Mouse (Mus musculus): Measurements from ENCODE around the gene Ints3. TPM values are rescaled to one million over a fixed set of nuclear protein-coding genes. Genes with fewer than 3 reads are reported as not detected.

Ints3 gene
- polyA plus RNA-seq, 1 experiment from 2014 or later: 31.7 TPM

DNA sequence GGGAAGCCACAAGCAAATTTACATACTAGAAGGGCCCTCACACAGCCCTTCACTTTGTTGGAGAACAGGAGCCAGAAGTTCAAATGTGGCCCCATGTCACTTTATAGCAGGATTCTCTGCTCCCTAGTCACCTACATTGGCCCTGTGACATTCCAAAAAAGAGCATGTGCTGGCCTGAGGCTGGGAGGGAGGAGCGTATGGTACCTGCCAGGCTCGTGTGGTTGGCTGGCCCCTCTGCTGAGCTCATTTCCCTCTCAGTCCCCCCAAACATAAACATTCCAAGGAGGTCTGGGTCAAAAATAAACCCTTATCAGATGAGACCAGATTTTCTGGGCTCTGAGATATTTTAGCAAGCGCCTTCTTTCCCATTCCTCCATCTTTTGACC, 20.4 kb downstream of the Ints3 start:
- no peaks in the 10 kb centered on the region for H3K27me3 ChIP-seq (replicated peaks; ENCODE audit: control insufficient read depth, insufficient read depth, low read length)
- peaks cover 93% of the 10 kb centered on the region for H3K36me3 ChIP-seq (ENCODE audit: control insufficient read depth, insufficient read depth, low read length)
- no peaks in the 10 kb centered on the region for H3K9me3 ChIP-seq (ENCODE audit: control insufficient read depth, low read length)
- no peak overlapping the region for H3K4me2 ChIP-seq (ENCODE audit: low read length)
- H3K27ac ChIP-seq (ENCODE audit: low read depth): no peak overlapping the region
- no peaks in the 10 kb centered on the region for H3K4me1 ChIP-seq (replicated peaks; ENCODE audit: control insufficient read depth, insufficient read depth, low read length)
- peak; percentile 61 for ATAC-seq (replicated peaks; ENCODE audit: low FRiP score, low TSS enrichment, low read depth)
- no peak for DNase-seq (ENCODE audit: low spot score)
- no peak overlapping the region for H3K4me3 ChIP-seq (ENCODE audit: low read depth, low read length)
- 31% methylated on average over 3 of the region's 3 CpGs for WGBS
- no peak overlapping the region for H3K9ac ChIP-seq (ENCODE audit: low read length)

DNA sequence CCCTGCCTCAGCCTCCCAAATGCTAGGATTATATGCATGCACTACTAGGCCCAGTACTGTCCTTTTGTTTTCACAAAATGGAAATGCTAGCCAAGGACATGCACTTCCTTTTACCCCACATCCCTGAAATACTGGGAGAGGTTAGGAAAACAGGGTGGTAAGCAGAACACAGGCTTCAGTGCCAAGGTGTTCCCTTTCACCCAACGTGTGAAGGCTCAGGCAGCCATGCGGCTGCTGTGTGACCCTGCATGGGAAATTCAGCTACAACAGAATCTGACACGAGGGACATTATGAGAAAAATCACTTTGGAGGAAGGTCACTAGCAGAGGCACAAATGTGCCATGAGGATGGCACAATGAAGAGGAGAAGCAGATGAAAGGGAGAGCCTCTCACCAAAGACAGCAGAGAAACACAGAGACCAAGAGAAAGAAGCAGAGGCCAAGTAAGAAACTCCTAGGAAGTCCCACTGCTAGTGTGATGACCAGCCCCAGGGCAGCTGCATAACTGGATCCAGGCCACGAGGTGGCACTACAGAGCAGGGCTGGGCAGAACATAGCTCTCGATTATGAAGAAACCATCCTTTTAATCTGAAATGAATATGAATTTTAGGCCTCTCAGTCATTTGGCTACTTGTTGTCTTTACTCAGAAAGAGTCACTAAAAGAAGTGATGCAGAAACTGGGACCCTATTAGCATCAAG, 21.0 kb downstream of the Ints3 start:
- 45% methylated on average over 5 of the region's 5 CpGs for WGBS
- ATAC-seq (replicated peaks; ENCODE audit: low FRiP score, low TSS enrichment, low read depth): no peak
- peaks cover 93% of the 10 kb centered on the region for H3K36me3 ChIP-seq (ENCODE audit: control insufficient read depth, insufficient read depth, low read length)
- no peak overlapping the region for H3K4me2 ChIP-seq (ENCODE audit: low read length)
- H3K27me3 ChIP-seq (replicated peaks; ENCODE audit: control insufficient read depth, insufficient read depth, low read length): no peaks in the 10 kb centered on the region
- no peak overlapping the region for H3K9ac ChIP-seq (ENCODE audit: low read length)
- peak; percentile 85 for DNase-seq (ENCODE audit: low spot score)
- H3K27ac ChIP-seq (ENCODE audit: low read depth): no peak overlapping the region
- no peaks in the 10 kb centered on the region for H3K9me3 ChIP-seq (ENCODE audit: control insufficient read depth, low read length)
- H3K4me3 ChIP-seq (ENCODE audit: low read depth, low read length): no peak overlapping the region
- no peaks in the 10 kb centered on the region for H3K4me1 ChIP-seq (replicated peaks; ENCODE audit: control insufficient read depth, insufficient read depth, low read length)

DNA sequence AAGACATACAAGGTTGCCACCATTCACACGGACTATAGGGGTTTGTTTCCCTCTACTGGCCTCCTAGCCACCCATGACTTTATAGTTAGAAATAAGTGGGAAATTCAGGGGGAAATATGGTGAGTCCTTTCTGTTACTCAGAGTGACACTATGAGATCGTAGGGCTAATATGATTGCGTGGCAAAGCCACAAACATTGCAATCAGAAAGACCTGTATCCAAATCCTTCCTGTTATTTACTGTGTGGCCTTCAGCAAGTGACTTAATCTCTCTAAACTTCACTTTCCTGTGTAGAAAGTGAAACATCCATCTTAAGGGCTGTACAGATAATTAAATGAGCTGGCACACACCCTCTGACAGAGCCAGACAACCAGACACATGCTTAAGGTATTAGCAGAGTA, 24.7 kb downstream of the Ints3 start:
- H3K9ac ChIP-seq (ENCODE audit: low read length): no peak overlapping the region
- ATAC-seq (replicated peaks; ENCODE audit: low FRiP score, low TSS enrichment, low read depth) (no peak), DNase-seq (ENCODE audit: low spot score) (no peak)
- no peaks in the 10 kb centered on the region for H3K9me3 ChIP-seq (ENCODE audit: control insufficient read depth, low read length)
- no peaks in the 10 kb centered on the region for H3K4me1 ChIP-seq (replicated peaks; ENCODE audit: control insufficient read depth, insufficient read depth, low read length)
- H3K4me3 ChIP-seq (ENCODE audit: low read depth, low read length): no peak overlapping the region
- no peaks in the 10 kb centered on the region for H3K27me3 ChIP-seq (replicated peaks; ENCODE audit: control insufficient read depth, insufficient read depth, low read length)
- no peak overlapping the region for H3K27ac ChIP-seq (ENCODE audit: low read depth)
- WGBS: 93% methylated on average over 3 of the region's 3 CpGs
- H3K4me2 ChIP-seq (ENCODE audit: low read length): no peak overlapping the region
- peaks cover 94% of the 10 kb centered on the region for H3K36me3 ChIP-seq (ENCODE audit: control insufficient read depth, insufficient read depth, low read length)

DNA sequence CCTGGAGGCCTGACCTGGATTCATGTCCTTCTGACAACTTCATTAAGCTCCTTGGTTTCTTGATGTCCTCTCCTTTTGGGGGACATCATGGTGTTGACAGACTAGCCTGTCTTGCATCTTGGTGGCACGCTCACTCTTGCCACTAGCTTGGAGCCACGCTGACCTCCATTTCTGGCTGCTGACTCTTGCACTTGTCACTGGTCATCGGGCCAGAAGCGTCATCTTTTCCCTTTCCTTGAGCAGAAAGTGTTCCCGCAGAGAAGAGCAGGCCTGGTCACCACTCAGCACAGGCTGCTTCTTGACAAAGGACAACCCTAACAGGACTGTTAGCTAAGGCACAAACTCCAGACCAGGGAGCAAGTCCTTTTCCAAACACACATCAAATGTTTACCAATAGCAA, 27.0 kb downstream of the Ints3 start:
- Histone ChIP-seq H3K4me3 (ENCODE audit: low read depth, low read length) (no peak overlapping the region), H3K9ac (ENCODE audit: low read length) (no peak overlapping the region), H3K27ac (ENCODE audit: low read depth) (no peak overlapping the region), H3K36me3 (ENCODE audit: control insufficient read depth, insufficient read depth, low read length) (peaks cover 100% of the 10 kb centered on the region), H3K4me2 (ENCODE audit: low read length) (no peak overlapping the region), H3K27me3 (replicated peaks; ENCODE audit: control insufficient read depth, insufficient read depth, low read length) (no peaks in the 10 kb centered on the region), H3K9me3 (ENCODE audit: control insufficient read depth, low read length) (no peaks in the 10 kb centered on the region), H3K4me1 (replicated peaks; ENCODE audit: control insufficient read depth, insufficient read depth, low read length) (no peaks in the 10 kb centered on the region)
- WGBS: 96% methylated on average over 5 of the region's 5 CpGs
- DNase-seq (ENCODE audit: low spot score) (no peak), ATAC-seq (replicated peaks; ENCODE audit: low FRiP score, low TSS enrichment, low read depth) (no peak)

GRCm38 (mm10) chr3:90404609-90405008, 28.8 kb downstream of the Ints3 start:
- DNase-seq (ENCODE audit: low spot score) (no peak), ATAC-seq (replicated peaks; ENCODE audit: low FRiP score, low TSS enrichment, low read depth) (no peak)
- no peaks in the 10 kb centered on the region for H3K9me3 ChIP-seq (ENCODE audit: control insufficient read depth, low read length)
- H3K36me3 ChIP-seq (ENCODE audit: control insufficient read depth, insufficient read depth, low read length): peaks cover 100% of the 10 kb centered on the region
- H3K4me1 ChIP-seq (replicated peaks; ENCODE audit: control insufficient read depth, insufficient read depth, low read length): no peaks in the 10 kb centered on the region
- no peak overlapping the region for H3K4me2 ChIP-seq (ENCODE audit: low read length)
- H3K4me3 ChIP-seq (ENCODE audit: low read depth, low read length): no peak overlapping the region
- H3K9ac ChIP-seq (ENCODE audit: low read length): no peak overlapping the region
- H3K27me3 ChIP-seq (replicated peaks; ENCODE audit: control insufficient read depth, insufficient read depth, low read length): no peaks in the 10 kb centered on the region
- WGBS: 49% methylated on average over 4 of the region's 4 CpGs
- no peak overlapping the region for H3K27ac ChIP-seq (ENCODE audit: low read depth)

GRCm38 (mm10) chr3:90404121-90404520, 29.3 kb downstream of the Ints3 start:
- 77% methylated on average over 3 of the region's 3 CpGs for whole genome bisulfite sequencing
- ATAC-seq (replicated peaks; ENCODE audit: low FRiP score, low TSS enrichment, low read depth): no peak

GRCm38 (mm10) chr3:90400993-90401392, 32.4 kb downstream of the Ints3 start:
- Histone ChIP-seq H3K4me3 (ENCODE audit: low read depth, low read length) (no peak overlapping the region), H3K36me3 (ENCODE audit: control insufficient read depth, insufficient read depth, low read length) (peaks cover 97% of the 10 kb centered on the region), H3K9me3 (ENCODE audit: control insufficient read depth, low read length) (no peaks in the 10 kb centered on the region), H3K9ac (ENCODE audit: low read length) (no peak overlapping the region), H3K27ac (ENCODE audit: low read depth) (no peak overlapping the region), H3K4me2 (ENCODE audit: low read length) (no peak overlapping the region), H3K4me1 (replicated peaks; ENCODE audit: control insufficient read depth, insufficient read depth, low read length) (no peaks in the 10 kb centered on the region), H3K27me3 (replicated peaks; ENCODE audit: control insufficient read depth, insufficient read depth, low read length) (no peaks in the 10 kb centered on the region)
- 74% methylated on average over 4 of the region's 4 CpGs for WGBS
- ATAC-seq (replicated peaks; ENCODE audit: low FRiP score, low TSS enrichment, low read depth): no peak
- no peak for DNase-seq (ENCODE audit: low spot score)

More at GRCm38 (mm10) chr3:90404121-90404520, 29.3 kb downstream of the Ints3 start:
- no peak for DNase-seq (ENCODE audit: low spot score)
- Histone ChIP-seq H3K36me3 (ENCODE audit: control insufficient read depth, insufficient read depth, low read length) (peaks cover 100% of the 10 kb centered on the region), H3K9ac (ENCODE audit: low read length) (no peak overlapping the region), H3K9me3 (ENCODE audit: control insufficient read depth, low read length) (no peaks in the 10 kb centered on the region), H3K27me3 (replicated peaks; ENCODE audit: control insufficient read depth, insufficient read depth, low read length) (no peaks in the 10 kb centered on the region), H3K4me3 (ENCODE audit: low read depth, low read length) (no peak overlapping the region), H3K27ac (ENCODE audit: low read depth) (no peak overlapping the region), H3K4me1 (replicated peaks; ENCODE audit: control insufficient read depth, insufficient read depth, low read length) (no peaks in the 10 kb centered on the region), H3K4me2 (ENCODE audit: low read length) (no peak overlapping the region)

- Histone ChIP-seq H3K4me3 (ENCODE audit: low read depth, low read length) (no peak overlapping the region), H3K9ac (ENCODE audit: low read length) (no peak overlapping the region), H3K9me3 (ENCODE audit: control insufficient read depth, low read length) (no peaks in the 10 kb centered on the region), H3K4me1 (replicated peaks; ENCODE audit: control insufficient read depth, insufficient read depth, low read length) (peaks cover under 1% of the 10 kb centered on the region; the same call in 1 of the 2 replicates), H3K36me3 (ENCODE audit: control insufficient read depth, insufficient read depth, low read length) (peaks cover 97% of the 10 kb centered on the region), H3K27ac (ENCODE audit: low read depth) (no peak overlapping the region), H3K4me2 (ENCODE audit: low read length) (no peak overlapping the region), H3K27me3 (replicated peaks; ENCODE audit: control insufficient read depth, insufficient read depth, low read length) (no peaks in the 10 kb centered on the region)
- DNase-seq (ENCODE audit: low spot score) (no peak), ATAC-seq (replicated peaks; ENCODE audit: low FRiP score, low TSS enrichment, low read depth) (no peak)
- WGBS: 82% methylated on average over 3 of the region's 3 CpGs
Measured at GRCm38 (mm10) chr3:90395629-90396028, 37.8 kb downstream of the Ints3 start.

DNA sequence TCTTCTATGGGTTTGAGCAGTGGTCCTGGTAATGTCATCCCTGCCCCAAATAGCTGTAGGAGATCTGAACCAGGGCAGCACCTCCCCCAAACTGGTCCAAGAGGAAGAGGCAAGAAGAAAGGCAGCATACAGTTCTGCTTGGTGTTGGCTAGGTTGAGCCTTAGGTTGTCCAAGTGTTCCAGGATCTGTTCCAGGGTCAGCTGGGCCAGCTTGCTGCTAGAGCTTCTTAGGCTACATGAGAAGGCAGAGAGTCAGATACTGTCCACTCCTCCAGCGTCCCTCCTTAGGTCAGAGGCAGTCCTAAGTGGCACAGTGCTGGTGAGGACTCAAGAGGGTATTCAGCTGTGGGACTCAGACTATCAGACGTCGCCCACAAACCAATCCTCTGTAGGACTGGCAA, 40.8 kb downstream of the Ints3 start:
- ATAC-seq (replicated peaks; ENCODE audit: low FRiP score, low TSS enrichment, low read depth) (no peak), DNase-seq (ENCODE audit: low spot score) (no peak)
- Histone ChIP-seq H3K4me3 (ENCODE audit: low read depth, low read length) (no peak overlapping the region), H3K9ac (ENCODE audit: low read length) (no peak overlapping the region), H3K27me3 (replicated peaks; ENCODE audit: control insufficient read depth, insufficient read depth, low read length) (no peaks in the 10 kb centered on the region), H3K27ac (ENCODE audit: low read depth) (no peak overlapping the region), H3K36me3 (ENCODE audit: control insufficient read depth, insufficient read depth, low read length) (peaks cover 70% of the 10 kb centered on the region), H3K4me2 (ENCODE audit: low read length) (no peak overlapping the region), H3K4me1 (replicated peaks; ENCODE audit: control insufficient read depth, insufficient read depth, low read length) (peaks cover 14% of the 10 kb centered on the region), H3K9me3 (ENCODE audit: control insufficient read depth, low read length) (no peaks in the 10 kb centered on the region)
- WGBS: 93% methylated on average over 3 of the region's 3 CpGs
